Mouse (Mus musculus): Measurements from ENCODE around the gene H2-Ab1. TPM values are rescaled to one million over a fixed set of nuclear protein-coding genes. Genes with fewer than 3 reads are reported as not detected.

The H2-Ab1 gene
- total and polyA plus RNA-seq, 2 experiments from 2014 or later: 0.69 to 2.0 TPM

DNA sequence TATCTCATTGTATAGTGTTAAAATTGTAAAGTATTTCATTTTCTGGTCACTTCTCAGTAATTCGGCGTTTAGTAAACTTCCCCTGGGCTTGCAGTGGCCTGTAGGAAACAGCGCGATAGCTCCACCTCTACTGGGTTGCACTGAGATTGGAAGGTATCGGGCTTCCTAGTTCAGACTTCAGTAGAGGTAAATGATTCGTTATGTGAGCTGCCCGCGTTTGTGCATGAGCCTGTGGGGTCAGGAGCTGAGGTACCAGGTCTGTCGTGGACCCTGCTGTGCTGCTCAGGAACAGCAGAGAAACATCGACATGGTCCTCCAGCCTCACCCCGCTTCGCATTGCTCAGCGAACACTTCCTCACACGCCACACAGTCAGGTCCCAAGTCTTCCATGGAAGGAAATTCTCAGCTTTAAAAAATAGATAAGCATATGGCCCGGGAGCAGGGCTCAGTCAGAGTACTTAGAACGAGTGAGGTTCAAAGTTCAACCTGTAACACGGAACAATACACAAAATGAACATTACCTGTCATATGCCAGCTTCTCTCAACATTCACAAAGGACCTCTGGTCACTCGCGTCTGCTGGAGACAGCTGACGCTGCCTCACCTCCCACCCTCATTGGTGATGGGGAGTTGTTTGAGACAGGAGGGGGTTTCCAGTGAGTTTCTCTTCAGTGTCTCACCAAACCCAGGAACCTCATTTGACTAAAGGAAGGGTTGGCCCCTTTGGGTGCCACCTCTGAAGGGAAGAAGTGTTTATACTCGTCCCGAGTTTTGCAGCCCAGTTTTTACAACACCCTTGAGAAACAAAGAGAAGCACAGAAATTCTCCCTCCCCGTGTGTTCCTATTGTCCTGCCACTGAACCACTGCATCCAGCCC is 43.4 kb downstream of the H2-Ab1 start:
- no peak for ATAC-seq (ENCODE audit: insufficient read depth, low read depth)
- Histone ChIP-seq H3K4me1 (ENCODE audit: control insufficient read depth, insufficient read depth) (no peaks in the 10 kb centered on the region), H3K4me3 (ENCODE audit: low read depth, low read length) (no peak overlapping the region), H3K27me3 (ENCODE audit: control insufficient read depth, insufficient read depth, low read length) (peaks cover 9% of the 10 kb centered on the region; the same call in 1 of the 2 replicates), H3K4me2 (ENCODE audit: low read depth, low read length) (no peak overlapping the region), H3K36me3 (replicated peaks; ENCODE audit: control insufficient read depth, insufficient read depth, low read length) (no peaks in the 10 kb centered on the region), H3K9me3 (replicated peaks; ENCODE audit: control insufficient read depth, low read length) (no peaks in the 10 kb centered on the region), H3K9ac (replicated peaks; ENCODE audit: low read depth, low read length) (no peak overlapping the region), H3K27ac (ENCODE audit: low read depth) (no peak overlapping the region)
- TF ChIP-seq CTCF (IDR thresholded peaks at IDR 0.05; ENCODE audit: low read depth) (no peak), EP300 (IDR thresholded peaks at IDR 0.05; ENCODE audit: low read depth) (no peak)
- no peak for DNase-seq (ENCODE audit: low spot score)
- 71% methylated on average over 23 of the region's 23 CpGs for WGBS

DNA sequence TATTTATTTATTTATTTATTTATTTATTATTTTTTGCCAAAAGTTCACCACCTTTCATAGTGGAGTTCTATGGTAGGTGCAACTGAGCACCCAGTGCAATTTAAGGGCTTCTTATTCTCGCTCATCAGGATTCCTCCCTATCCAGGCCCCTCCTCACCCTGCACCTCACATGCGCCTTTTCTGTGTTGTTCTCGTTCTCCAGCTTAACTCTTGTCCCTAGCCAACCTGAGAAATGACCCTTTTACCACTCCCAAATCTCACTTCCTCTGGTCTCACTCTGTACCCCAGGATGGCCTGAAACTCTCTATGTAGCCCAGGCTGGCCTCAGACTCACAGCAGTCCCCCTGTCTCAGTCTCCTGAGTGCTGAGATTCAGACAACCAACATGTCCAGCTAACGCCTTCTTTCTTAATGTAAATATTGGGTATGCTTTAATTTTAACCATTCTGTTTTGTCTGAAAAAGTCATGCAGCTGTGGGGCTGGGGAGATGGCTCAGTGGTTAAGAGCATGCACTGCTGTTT is 44.2 kb downstream of the H2-Ab1 start:
- Histone ChIP-seq H3K9ac (replicated peaks; ENCODE audit: low read depth, low read length) (no peak overlapping the region), H3K9me3 (replicated peaks; ENCODE audit: control insufficient read depth, low read length) (no peaks in the 10 kb centered on the region), H3K27ac (ENCODE audit: low read depth) (no peak overlapping the region), H3K27me3 (ENCODE audit: control insufficient read depth, insufficient read depth, low read length) (peaks cover 9% of the 10 kb centered on the region; the same call in 1 of the 2 replicates), H3K4me2 (ENCODE audit: low read depth, low read length) (no peak overlapping the region), H3K4me1 (ENCODE audit: control insufficient read depth, insufficient read depth) (no peaks in the 10 kb centered on the region), H3K36me3 (replicated peaks; ENCODE audit: control insufficient read depth, insufficient read depth, low read length) (no peaks in the 10 kb centered on the region), H3K4me3 (ENCODE audit: low read depth, low read length) (no peak overlapping the region)
- TF ChIP-seq EP300 (IDR thresholded peaks at IDR 0.05; ENCODE audit: low read depth): no peak
- TF ChIP-seq CTCF (IDR thresholded peaks at IDR 0.05; ENCODE audit: low read depth): no peak
- DNase-seq (ENCODE audit: low spot score) (no peak), ATAC-seq (ENCODE audit: insufficient read depth, low read depth) (no peak)
- 88% methylated on average over 4 of the region's 4 CpGs for WGBS

DNA sequence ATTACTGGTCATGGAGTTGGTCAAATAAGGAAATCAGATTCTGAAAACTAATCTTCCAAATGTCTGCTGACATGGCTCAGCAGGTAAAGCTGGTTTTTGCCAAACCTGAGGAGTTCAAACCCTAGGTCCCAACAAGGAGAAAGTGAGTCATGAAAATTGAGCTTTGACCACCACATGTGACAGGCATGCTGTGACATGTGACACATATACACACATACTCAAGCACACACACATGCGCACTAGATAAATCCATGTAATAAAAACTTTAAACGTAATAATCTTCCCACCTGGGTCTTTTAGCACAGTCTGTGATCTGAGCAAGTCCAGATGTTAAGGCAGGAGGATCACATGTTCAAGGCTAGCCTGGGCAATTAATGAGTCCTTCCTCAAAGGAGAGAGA is 46.3 kb downstream of the H2-Ab1 start:
- DNase-seq (ENCODE audit: low spot score): no peak
- no peaks in the 10 kb centered on the region for H3K27me3 ChIP-seq (ENCODE audit: control insufficient read depth, insufficient read depth, low read length)
- no peaks in the 10 kb centered on the region for H3K36me3 ChIP-seq (replicated peaks; ENCODE audit: control insufficient read depth, insufficient read depth, low read length)
- no peak overlapping the region for H3K4me3 ChIP-seq (ENCODE audit: low read depth, low read length)
- no peak for ATAC-seq (ENCODE audit: insufficient read depth, low read depth)
- 80% methylated on average over 2 of the region's 2 CpGs for WGBS
- H3K9me3 ChIP-seq (replicated peaks; ENCODE audit: control insufficient read depth, low read length): no peaks in the 10 kb centered on the region
- H3K4me2 ChIP-seq (ENCODE audit: low read depth, low read length): no peak overlapping the region
- no peak overlapping the region for H3K9ac ChIP-seq (replicated peaks; ENCODE audit: low read depth, low read length)
- H3K27ac ChIP-seq (ENCODE audit: low read depth): no peak overlapping the region
- H3K4me1 ChIP-seq (ENCODE audit: control insufficient read depth, insufficient read depth): no peaks in the 10 kb centered on the region
- TF ChIP-seq CTCF (IDR thresholded peaks at IDR 0.05; ENCODE audit: low read depth): no peak

DNA sequence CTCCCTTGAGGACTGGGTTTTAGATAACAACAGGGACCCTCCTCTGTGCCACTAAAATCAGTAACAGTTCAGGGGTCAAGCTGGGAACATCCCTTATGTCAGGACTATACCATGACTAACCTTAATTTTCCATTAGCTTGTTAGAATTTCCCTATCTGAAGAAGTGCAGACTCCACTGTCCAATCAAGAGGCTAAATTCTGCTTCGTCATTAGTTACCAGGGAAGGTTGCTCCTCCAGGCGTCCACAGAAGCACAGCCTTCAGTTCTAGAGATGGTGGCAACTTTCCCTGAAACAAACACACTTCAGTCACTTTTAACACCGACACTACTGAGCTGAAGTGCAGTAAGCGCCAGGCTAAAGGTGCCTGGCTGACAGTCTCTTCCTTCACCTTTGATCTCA is 47.3 kb downstream of the H2-Ab1 start:
- H3K9ac ChIP-seq (replicated peaks; ENCODE audit: low read depth, low read length): no peak overlapping the region
- H3K4me3 ChIP-seq (ENCODE audit: low read depth, low read length): no peak overlapping the region
- WGBS: 14% methylated on average over 4 of the region's 4 CpGs
- TF ChIP-seq CTCF (IDR thresholded peaks at IDR 0.05; ENCODE audit: low read depth) (no peak), EP300 (IDR thresholded peaks at IDR 0.05; ENCODE audit: low read depth) (no peak)
- DNase-seq (ENCODE audit: low spot score) (peak; percentile 63), ATAC-seq (ENCODE audit: insufficient read depth, low read depth) (peak; percentile 60; the same call in 1 of the 2 replicates)
- no peaks in the 10 kb centered on the region for H3K9me3 ChIP-seq (replicated peaks; ENCODE audit: control insufficient read depth, low read length)
- H3K36me3 ChIP-seq (replicated peaks; ENCODE audit: control insufficient read depth, insufficient read depth, low read length): no peaks in the 10 kb centered on the region
- H3K4me2 ChIP-seq (ENCODE audit: low read depth, low read length): no peak overlapping the region
- no peak overlapping the region for H3K27ac ChIP-seq (ENCODE audit: low read depth)
- H3K4me1 ChIP-seq (ENCODE audit: control insufficient read depth, insufficient read depth): 0 out of 2 replicates have a peak, but pooled peaks cover 6% of the 10 kb centered on the region
- no peaks in the 10 kb centered on the region for H3K27me3 ChIP-seq (ENCODE audit: control insufficient read depth, insufficient read depth, low read length)

DNA sequence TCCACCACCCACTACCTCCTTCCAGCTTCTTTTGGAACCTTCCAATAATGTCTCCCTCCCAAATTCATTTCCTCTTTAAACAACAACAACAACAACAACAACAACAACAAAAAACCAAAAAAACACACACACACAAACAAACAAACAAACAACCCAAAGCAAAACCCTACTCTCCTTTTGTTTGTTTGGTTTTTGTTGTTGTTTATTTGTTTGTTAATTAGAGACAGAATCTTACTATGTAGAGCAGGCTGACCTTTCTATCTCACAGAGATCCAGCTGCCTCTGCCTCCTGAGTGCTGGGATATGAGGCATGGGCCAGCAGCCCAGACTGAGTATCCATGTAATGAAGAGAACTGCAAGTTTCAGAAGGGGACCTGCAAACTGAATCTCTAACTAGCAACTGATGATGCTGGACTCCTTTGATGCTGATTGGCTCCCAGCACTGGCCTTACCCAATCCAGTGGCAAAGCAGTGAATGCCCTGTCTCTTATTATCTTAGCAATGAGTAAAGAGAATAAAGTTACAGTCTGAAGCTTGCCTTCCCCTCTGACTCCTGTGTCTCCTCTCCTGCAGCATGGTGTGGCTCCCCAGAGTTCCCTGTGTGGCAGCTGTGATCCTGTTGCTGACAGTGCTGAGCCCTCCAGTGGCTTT is 48.0 kb downstream of the H2-Ab1 start, which contains the start of gene H2-Eb1:
Gene H2-Eb1 (plus strand): TSS at position 488 of the 651 bp plus-strand sequence.
- 0 out of 2 replicates have a peak, but pooled peaks cover 6% of the 10 kb centered on the region for H3K4me1 ChIP-seq (ENCODE audit: control insufficient read depth, insufficient read depth)
- DNase-seq (ENCODE audit: low spot score) (peak; percentile 78), ATAC-seq (ENCODE audit: insufficient read depth, low read depth) (peak; percentile 67)
- H3K9me3 ChIP-seq (replicated peaks; ENCODE audit: control insufficient read depth, low read length): no peaks in the 10 kb centered on the region
- TF ChIP-seq CTCF (IDR thresholded peaks at IDR 0.05; ENCODE audit: low read depth) (no peak), EP300 (IDR thresholded peaks at IDR 0.05; ENCODE audit: low read depth) (no peak)
- H3K27ac ChIP-seq (ENCODE audit: low read depth): no peak within 1 kb of the TSS
- no peak within 1 kb of the TSS for H3K4me2 ChIP-seq (ENCODE audit: low read depth, low read length)
- H3K36me3 ChIP-seq (replicated peaks; ENCODE audit: control insufficient read depth, insufficient read depth, low read length): no peaks in the 10 kb centered on the region
- no peaks in the 10 kb centered on the region for H3K27me3 ChIP-seq (ENCODE audit: control insufficient read depth, insufficient read depth, low read length)
- H3K9ac ChIP-seq (replicated peaks; ENCODE audit: low read depth, low read length): no peak within 1 kb of the TSS
- H3K4me3 ChIP-seq (ENCODE audit: low read depth, low read length): no peak within 1 kb of the TSS
